Mouse (Mus musculus): ENCODE results near the gene Cyp4v3.
A peak's percentile ranks its signal among the peaks of the same experiment; 100 is the strongest.
"Not testable (repeated sequence)": the region's sequence is repeated elsewhere in the genome, so short reads cannot be mapped to it uniquely, and the experiment has no call there.

Gene Cyp4v3

GRCm38 (mm10) chr8:45332685-45333409 lies at the start of gene Cyp4v3:
Gene Cyp4v3, minus strand, starts transcription at chr8:45333216.
- DNase-seq (ENCODE audit: low spot score in 2 of 2), result peak in 1 of 2 experiments; percentile 30

DNA sequence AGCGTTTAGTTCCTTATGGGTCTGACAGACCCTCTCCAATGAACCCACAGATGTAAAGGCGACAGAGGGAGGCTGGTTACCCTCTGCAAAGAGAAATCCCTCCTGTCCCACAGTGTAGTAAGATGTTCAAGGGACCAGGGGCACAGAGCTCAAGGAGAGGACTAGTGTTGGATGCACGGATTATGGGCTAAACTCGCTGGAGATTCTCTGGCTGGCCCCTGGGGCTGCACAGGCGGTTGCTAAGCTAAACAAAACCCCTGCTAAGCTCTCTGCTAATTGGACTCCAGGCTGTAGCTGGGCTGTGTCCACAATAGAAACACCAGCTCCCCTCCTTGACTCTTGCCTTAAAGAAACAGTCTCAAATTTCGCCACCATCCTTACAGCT lies 48.9 kb upstream of the Cyp4v3 start, which contains the start of gene Fam149a:
TSS of gene Fam149a (minus strand) at position 329 of the 385 bp plus-strand sequence.
- no peak for DNase-seq (ENCODE audit: low spot score in 2 of 2)

DNA sequence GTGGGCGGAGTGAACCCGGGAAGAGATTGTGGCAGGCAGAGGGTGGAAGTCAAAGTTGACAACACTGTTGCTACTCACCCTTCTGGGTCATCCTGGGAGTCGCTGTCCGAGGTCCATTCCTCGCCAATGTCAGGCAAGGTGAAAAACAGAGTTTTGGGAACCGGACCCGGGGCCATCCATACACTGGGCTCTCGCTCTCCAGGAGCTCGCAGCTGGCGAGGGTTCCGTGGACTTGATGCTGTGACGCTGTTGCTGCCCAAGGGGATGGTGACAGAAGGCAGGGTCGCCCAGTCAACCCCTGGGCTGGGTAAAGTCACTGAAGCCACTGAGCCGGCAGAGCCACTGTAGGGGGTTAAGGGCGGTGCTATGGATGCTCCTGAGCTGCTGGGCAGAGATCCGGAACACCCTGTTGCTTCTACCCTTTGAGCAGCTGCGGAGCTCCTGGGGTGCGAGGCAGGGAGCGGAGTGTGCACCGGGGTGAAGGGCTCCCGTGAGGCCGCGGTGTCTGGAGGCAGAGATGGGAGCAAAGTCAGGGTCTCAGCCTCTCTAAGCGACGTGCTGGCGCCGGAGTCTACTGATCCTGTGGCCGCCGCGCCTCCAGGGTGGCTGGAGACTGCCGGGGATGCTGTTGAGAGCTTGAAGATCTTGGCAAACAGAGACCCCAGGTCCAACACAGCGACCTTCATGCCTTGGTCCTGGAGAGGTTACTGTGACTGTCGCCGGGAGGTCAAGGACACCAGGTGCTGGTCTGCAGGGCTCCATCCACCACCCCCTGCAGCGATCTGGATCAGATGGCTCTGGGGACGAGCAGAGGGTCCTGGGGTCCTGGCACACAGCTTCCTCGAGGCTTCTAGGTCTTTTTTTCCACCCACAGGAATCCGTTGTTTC lies 48.3 kb upstream of the Cyp4v3 start:
- no peak for DNase-seq (ENCODE audit: low spot score in 2 of 2)

DNA sequence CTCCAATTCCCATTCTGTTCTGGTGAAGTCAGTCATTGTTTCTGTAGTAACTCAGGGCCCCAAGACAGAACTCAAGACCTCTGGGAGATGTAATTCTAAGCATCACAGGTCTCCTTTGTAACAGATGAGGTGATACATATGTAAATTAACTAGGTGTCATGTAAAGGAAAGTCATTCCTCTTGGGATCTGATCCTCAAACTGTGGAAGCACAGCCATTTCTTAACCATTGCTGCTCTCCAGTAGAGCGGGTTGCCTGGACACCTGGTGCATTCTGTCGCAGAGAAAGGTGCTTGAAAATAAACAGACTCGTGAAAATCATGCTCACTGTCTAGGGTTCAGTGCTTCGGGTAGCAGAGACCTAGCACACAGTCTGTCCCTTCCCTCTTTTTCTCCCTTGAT lies 47.6 kb upstream of the Cyp4v3 start:
- no peak for DNase-seq (ENCODE audit: low spot score in 2 of 2)

DNA sequence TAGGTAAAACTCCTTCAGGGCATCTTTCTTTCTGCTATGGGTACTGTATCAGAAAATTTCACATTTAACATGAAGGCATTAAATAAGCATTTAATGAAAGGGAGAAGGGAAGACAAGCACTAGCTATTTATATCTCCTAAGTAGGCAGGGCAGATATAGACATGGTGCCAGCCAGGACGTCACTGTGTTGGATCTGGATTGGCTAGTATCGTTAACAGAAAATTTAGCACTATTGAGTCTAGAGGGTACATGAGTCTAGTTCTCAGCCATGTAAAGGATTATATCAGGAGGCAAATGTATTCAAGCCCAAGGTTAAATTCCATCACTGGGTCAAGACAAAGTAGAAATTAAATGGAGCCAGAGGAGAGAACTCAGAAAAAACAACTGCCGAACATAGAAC lies 41.1 kb upstream of the Cyp4v3 start:
- no peak for DNase-seq (ENCODE audit: low spot score in 2 of 2)

GRCm38 (mm10) chr8:45367154-45367553 lies 34.1 kb upstream of the Cyp4v3 start:
- no peak for DNase-seq (ENCODE audit: low spot score in 2 of 2)

DNA sequence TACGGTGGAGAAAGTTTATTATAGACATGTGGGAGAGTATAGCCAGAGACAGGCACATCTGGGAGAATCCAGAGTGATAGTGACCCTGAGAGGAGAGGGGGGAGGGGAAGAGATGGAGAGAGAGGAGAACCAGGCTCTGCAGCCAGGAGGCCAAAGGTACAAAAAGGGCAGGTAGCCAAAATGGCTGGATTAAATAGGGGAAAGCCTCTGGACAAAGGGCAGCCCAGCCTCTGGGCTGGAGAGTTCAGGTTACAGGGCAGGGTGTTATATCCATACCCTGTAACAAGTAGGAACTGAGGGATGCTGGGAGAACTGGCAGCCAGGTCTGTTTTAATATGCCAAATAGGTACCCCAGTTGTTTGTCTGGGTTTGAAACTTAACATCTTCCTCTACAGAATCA lies 30.2 kb upstream of the Cyp4v3 start:
- DNase-seq (ENCODE audit: low spot score in 2 of 2), result no peak

DNA sequence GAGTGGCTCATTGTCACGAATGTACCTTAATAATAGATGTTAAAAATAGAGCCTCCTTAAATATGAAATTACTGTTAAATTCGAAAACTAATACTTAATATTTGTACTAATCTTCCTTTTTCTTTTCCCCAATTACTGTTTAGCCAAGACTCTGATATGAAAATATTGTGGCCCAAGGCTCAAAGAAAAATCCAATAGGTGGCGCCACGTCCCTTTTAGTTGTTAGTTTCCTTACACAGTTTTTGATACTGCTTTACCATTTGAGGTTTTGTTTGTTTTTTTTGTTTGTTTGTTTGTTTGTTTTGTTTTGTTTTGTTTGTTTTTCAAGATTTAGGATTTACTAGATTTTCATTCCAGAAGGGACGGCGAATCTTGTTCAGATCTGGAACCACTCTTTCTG lies 29.3 kb upstream of the Cyp4v3 start:
- peak in 1 of 2 experiments; percentile 34 for DNase-seq (ENCODE audit: low spot score in 2 of 2)

DNA sequence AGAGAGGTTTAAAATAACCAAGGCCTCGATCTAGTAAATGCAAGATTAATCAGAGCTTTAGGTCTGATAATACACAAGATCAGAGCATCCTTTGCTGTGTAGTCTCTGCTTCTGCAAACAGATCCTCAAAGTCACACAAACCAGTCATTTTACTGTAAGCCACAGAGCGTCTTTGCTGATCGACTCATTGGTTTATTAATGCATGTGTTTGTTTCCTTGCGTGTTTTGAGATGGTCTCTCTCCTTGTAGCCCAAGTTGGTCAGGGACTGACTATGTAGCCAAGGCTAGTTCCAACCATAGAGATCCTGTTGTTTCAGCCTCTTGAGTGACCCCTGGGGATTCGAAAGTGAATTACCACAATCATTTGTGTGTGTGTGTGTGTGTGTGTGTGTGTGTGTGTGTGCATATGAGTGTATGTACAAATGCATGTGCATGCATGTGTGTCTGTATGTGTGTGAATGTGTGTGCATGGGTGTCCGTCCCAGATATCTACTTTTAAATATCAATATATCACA lies 26.1 kb upstream of the Cyp4v3 start:
- DNase-seq (ENCODE audit: low spot score in 2 of 2), result no peak

- peak in 1 of 2 experiments; percentile 51 for DNase-seq (ENCODE audit: low spot score in 2 of 2)
Measured at GRCm38 (mm10) chr8:45358132-45358918, 25.3 kb upstream of the Cyp4v3 start.

DNA sequence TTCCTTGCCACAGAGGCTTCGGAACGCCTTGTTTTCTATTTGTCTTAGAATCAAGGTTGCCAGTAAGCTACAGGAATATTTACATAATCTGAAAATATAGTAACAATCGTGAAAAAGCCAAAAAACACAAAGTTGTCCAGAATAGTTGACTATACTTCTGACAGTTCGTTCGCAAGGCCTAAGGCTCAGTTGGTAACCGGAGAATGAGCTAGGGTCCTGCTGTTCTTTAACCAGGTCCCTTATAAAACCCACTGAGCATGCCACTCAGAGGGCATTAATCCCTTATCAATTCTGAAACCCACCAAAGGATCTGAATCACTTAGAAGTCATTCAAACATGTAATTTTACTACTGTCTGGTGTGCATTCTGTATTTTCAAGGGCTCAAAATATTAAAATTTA lies 22.8 kb upstream of the Cyp4v3 start:
- DNase-seq (ENCODE audit: low spot score in 2 of 2), result no peak

GRCm38 (mm10) chr8:45345031-45345430 lies 12.0 kb upstream of the Cyp4v3 start:
- peak in 1 of 2 experiments; percentile 53 for DNase-seq (ENCODE audit: low spot score in 2 of 2)

- no peak for DNase-seq (ENCODE audit: low spot score in 2 of 2)
Measured at GRCm38 (mm10) chr8:45344298-45344697, 11.3 kb upstream of the Cyp4v3 start.

DNA sequence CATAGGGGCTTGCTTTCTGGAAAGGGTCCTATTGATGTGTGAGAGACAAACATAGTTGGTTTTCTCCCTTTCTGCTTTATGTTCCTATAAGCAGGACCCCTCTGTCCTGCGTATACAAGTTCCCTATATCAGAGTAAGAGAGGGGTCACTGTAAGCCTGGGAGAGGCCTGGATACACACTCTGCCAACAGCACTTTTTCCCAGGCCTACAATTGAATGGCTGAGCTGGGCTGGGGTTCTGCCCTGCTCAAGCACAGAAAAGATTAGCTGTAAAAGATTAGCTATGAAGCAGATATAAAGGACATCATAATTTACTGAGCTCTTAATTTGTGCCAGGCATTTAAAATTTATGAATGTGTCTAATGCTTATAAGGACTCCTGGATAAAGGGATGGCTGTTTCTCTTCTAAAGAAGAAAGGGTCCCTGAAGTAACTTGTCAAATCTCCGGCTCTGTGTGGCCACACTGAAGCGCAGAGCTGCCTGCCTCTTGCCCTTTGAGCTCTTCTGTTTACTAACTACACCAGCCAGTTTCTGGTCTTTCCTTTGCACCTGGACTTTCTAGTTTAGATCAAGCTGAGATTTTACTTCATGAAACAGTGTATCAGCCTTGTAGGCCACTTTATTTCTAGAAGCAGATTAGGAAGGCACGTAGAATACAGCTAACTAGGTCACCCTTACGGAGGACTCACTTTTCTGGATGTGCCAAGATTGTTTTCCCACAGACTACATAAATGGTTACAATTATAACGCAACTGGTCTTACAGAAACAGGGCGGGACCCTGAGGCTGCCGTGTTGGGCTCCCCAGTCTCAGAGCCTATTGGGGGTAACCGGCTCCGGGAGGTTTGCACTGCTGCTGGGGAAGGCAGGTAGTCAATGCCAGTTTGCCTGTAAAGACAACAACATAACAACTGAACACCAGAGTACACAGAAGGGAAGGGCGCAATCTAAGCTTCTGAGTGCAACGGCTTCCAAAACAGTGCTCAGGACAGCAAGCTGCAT lies 8.9 kb upstream of the Cyp4v3 start:
- no peak for DNase-seq (ENCODE audit: low spot score in 2 of 2)

- no peak for DNase-seq (ENCODE audit: low spot score in 2 of 2)
Measured at GRCm38 (mm10) chr8:45333493-45333892, 477 bp upstream of the Cyp4v3 start.

GRCm38 (mm10) chr8:45330856-45331255 lies 2.2 kb downstream of the Cyp4v3 start:
- no peak for DNase-seq (ENCODE audit: low spot score in 2 of 2)

GRCm38 (mm10) chr8:45329206-45329980 lies 3.6 kb downstream of the Cyp4v3 start:
- no peak for DNase-seq (ENCODE audit: low spot score in 2 of 2)

DNA sequence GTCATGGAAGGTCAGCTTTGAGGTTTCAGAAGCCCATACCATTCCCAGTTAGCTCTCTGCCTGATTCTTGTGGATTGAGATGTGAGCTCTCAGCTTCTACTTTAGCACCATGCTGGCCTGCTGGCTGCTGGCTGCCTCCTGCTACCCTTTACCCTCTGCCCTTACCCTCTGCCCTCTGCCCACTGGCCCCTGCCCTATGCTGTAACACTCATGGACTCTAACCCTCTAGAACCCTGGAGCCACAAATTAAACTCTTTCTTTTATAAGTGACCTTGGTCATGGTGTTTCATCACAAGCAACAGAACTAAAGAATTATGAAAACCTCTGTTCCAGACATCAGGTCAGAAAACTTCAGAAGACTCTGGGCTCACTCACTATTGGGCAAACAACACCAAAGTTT lies 5.9 kb downstream of the Cyp4v3 start:
- DNase-seq (ENCODE audit: low spot score in 2 of 2), result not testable (repeated sequence)

GRCm38 (mm10) chr8:45324151-45324550 lies 8.9 kb downstream of the Cyp4v3 start:
- DNase-seq (ENCODE audit: low spot score in 2 of 2), result no peak

DNA sequence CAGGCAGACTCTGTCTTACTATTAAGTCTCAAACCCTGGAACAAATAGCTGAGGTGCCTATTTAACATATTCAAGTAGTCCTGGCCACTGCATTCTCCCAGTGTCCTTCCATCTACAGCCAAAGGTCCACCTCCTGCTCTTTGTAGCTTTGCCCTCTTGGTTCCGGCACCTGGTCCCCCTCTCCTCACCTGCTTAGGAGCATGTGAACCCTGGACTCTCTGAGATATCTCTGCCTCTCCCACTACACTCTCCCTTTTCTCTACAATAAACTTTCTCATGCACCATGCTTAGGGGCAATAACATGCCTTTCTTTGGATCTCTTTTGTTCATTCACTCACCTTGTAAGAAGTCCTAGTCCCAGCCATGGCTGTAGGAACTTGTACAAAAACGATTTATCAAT lies 11.7 kb downstream of the Cyp4v3 start:
- no peak for DNase-seq (ENCODE audit: low spot score in 2 of 2)
